Mouse (Mus musculus): ENCODE measurements around the gene Arl4d.
"Not testable (repeated sequence)": the region's sequence is repeated elsewhere in the genome, so short reads cannot be mapped to it uniquely, and the experiment has no call there.

The Arl4d gene

GRCm38 (mm10) chr11:101664825-101665635 lies at the start of gene Arl4d:
Arl4d (plus strand) TSS chr11:101665541.
- DNase-seq (ENCODE audit: low spot score) = peak; percentile 92

GRCm38 (mm10) chr11:101616104-101616503 lies 49.2 kb upstream of the Arl4d start:
- DNase-seq (ENCODE audit: low spot score) = peak; percentile 54

- peak; percentile 38 for DNase-seq (ENCODE audit: low spot score)
Observed at GRCm38 (mm10) chr11:101616948-101617767, 48.2 kb upstream of the Arl4d start.

- DNase-seq (ENCODE audit: low spot score) = peak; percentile 62
Observed at GRCm38 (mm10) chr11:101617849-101618248, 47.5 kb upstream of the Arl4d start.

- no peak for DNase-seq (ENCODE audit: low spot score)
Observed at GRCm38 (mm10) chr11:101618596-101618995, 46.7 kb upstream of the Arl4d start.

GRCm38 (mm10) chr11:101620022-101620655 lies 45.2 kb upstream of the Arl4d start:
- DNase-seq (ENCODE audit: low spot score) = not testable (repeated sequence)

GRCm38 (mm10) chr11:101626649-101626994 lies 38.7 kb upstream of the Arl4d start:
- DNase-seq (ENCODE audit: low spot score) = no peak

GRCm38 (mm10) chr11:101626995-101627856 lies 38.1 kb upstream of the Arl4d start, which contains the start of gene Rdm1:
Rdm1 (plus strand) TSS chr11:101627195.
- DNase-seq (ENCODE audit: low spot score) = peak; percentile 88

GRCm38 (mm10) chr11:101627857-101628559 lies 37.3 kb upstream of the Arl4d start:
- peak; percentile 90 for DNase-seq (ENCODE audit: low spot score)

- not testable (repeated sequence) for DNase-seq (ENCODE audit: low spot score)
Observed at GRCm38 (mm10) chr11:101628733-101629417, 36.5 kb upstream of the Arl4d start.

GRCm38 (mm10) chr11:101635660-101636059 lies 29.7 kb upstream of the Arl4d start:
- DNase-seq (ENCODE audit: low spot score) = no peak

GRCm38 (mm10) chr11:101639761-101640160 lies 25.6 kb upstream of the Arl4d start:
- no peak for DNase-seq (ENCODE audit: low spot score)

- peak; percentile 75 for DNase-seq (ENCODE audit: low spot score)
Observed at GRCm38 (mm10) chr11:101640857-101641709, 24.3 kb upstream of the Arl4d start.

- peak; percentile 63 for DNase-seq (ENCODE audit: low spot score)
Observed at GRCm38 (mm10) chr11:101641710-101642642, 23.4 kb upstream of the Arl4d start.

GRCm38 (mm10) chr11:101642931-101643330 lies 22.4 kb upstream of the Arl4d start:
- DNase-seq (ENCODE audit: low spot score) = no peak

- DNase-seq (ENCODE audit: low spot score) = no peak
Observed at GRCm38 (mm10) chr11:101644591-101644990, 20.8 kb upstream of the Arl4d start.

- not testable (repeated sequence) for DNase-seq (ENCODE audit: low spot score)
Observed at GRCm38 (mm10) chr11:101645043-101645410, 20.3 kb upstream of the Arl4d start.
